Mouse (Mus musculus): ENCODE results near the gene Tmem125.

The Tmem125 gene

GRCm38 (mm10) chr4:118543592-118544260 is at the start of gene Tmem125:
TSS of gene Tmem125 (minus strand) at chr4:118544044.
- DNase-seq (ENCODE audit: inconsistent age in 2 of 2, low spot score in 1 of 2): peak; percentile 64 to 84

GRCm38 (mm10) chr4:118589733-118590130 is 45.9 kb upstream of the Tmem125 start:
- no peak for DNase-seq (ENCODE audit: inconsistent age in 2 of 2, low spot score in 1 of 2)

- no peak for DNase-seq (ENCODE audit: inconsistent age in 2 of 2, low spot score in 1 of 2)
These were observed 45.3 kb upstream of the Tmem125 start for GRCm38 (mm10) chr4:118589053-118589732.

- no peak for DNase-seq (ENCODE audit: inconsistent age in 2 of 2, low spot score in 1 of 2)
These were observed 38.8 kb upstream of the Tmem125 start for GRCm38 (mm10) chr4:118582629-118583028.

DNA sequence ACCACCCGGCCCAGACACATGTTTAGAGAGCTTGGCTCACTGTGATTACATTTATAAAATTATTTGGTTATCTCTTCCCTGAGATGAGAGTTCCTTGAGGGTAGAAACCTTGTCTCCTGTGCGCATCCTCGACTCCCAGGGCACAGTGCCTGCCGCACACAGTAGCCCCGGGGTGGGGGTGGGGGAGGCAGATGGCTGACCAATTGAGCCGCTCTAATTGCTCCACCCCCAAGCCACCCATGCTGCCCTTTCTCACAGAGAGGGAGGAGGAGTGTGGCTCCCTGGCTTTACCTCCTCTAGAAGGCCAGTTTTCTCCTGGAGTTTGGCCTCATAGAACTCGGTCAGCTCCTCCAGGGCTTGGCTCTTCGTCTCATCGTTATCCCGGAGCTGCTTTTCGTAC is 37.7 kb upstream of the Tmem125 start:
- DNase-seq (ENCODE audit: inconsistent age in 2 of 2, low spot score in 1 of 2): no peak

DNA sequence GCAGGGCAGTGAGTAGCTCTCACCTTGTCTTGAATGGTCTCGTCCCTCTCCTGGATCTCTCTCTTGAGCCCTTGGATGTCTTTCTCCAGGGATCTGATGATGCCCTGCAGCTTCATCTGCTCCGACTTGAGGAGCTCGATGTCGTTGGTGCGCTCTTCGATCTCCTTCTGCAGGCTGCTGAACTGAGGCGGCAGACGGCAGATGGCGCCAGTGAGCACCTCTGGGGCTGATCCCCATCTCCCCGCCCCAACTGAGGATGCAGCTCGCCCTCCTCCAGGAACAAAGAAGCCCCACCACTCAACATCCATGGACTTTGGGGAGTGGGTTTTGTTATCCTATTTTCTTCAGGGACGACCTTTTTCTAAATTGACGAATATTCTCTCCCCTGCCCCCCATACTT is 35.5 kb upstream of the Tmem125 start:
- peak; percentile 17 to 36 for DNase-seq (ENCODE audit: inconsistent age in 2 of 2, low spot score in 1 of 2)

DNA sequence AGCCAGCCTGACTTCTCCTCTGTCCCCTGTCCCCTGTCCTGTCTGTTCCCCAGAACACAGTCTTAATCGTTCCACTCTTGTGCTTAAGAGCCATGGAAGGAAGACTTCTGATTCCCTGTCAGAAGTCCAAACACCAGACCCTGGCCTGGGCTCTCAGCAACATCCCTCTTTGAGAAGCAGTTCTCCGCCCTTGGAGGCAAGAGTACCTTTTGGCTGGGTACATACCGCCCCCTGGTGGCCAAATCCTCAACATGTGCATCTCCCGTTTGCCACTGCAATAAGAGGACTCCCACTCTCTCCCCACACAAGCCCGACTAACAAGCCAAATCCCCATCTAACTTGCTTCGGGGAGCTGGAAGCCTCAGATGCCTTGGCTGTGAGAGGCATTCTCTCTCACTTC is 32.3 kb upstream of the Tmem125 start:
- peak; percentile 54 to 88 for DNase-seq (ENCODE audit: inconsistent age in 2 of 2, low spot score in 1 of 2)

- DNase-seq (ENCODE audit: inconsistent age in 2 of 2, low spot score in 1 of 2): no peak
These were observed 27.6 kb upstream of the Tmem125 start for GRCm38 (mm10) chr4:118571441-118571840.

DNA sequence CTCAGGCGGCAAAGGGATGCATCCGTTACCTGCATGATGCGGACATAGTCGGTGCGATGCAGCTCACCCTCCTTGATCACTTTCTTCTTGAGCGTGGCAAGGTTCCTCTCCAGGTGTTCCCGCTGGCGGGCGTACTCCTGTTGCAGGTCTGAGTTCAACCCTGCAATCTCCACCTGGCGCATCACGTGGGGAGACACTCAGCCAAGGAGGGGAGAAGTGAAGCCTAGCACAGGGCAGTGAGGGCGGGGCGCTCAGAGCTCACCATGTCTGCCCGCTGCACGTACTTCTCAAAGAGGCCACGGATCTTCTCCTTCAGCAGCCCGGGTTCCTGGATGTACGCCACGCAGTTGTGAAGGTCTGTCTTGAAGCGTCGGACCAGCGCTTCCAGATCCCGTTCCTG is 25.5 kb upstream of the Tmem125 start:
- DNase-seq (ENCODE audit: inconsistent age in 2 of 2, low spot score in 1 of 2): no peak

DNA sequence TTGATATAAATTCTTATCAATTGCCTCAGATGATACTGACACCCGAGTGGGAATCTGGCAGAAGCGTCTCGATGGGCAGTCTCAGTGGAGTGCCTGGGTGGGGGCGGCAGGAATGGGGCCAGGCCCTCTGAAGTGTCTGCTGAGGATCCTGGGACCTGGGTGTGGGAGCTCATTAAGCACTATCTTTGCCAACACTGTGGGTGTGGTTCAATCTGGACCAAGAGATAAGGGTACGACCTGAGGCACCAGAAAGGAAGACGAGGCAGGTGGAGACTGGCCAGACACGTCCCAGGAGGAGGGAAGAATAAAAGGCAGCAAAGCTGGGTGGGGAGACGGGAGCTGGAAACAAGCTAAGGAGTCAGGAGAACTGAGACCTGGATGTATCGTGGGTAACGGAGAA is 24.9 kb upstream of the Tmem125 start:
- DNase-seq (ENCODE audit: inconsistent age in 2 of 2, low spot score in 1 of 2): no peak

GRCm38 (mm10) chr4:118566161-118566676 is 22.4 kb upstream of the Tmem125 start:
- peak; percentile 56 to 88 for DNase-seq (ENCODE audit: inconsistent age in 2 of 2, low spot score in 1 of 2)

GRCm38 (mm10) chr4:118564926-118565279 is 21.1 kb upstream of the Tmem125 start:
- no peak for DNase-seq (ENCODE audit: inconsistent age in 2 of 2, low spot score in 1 of 2)

DNA sequence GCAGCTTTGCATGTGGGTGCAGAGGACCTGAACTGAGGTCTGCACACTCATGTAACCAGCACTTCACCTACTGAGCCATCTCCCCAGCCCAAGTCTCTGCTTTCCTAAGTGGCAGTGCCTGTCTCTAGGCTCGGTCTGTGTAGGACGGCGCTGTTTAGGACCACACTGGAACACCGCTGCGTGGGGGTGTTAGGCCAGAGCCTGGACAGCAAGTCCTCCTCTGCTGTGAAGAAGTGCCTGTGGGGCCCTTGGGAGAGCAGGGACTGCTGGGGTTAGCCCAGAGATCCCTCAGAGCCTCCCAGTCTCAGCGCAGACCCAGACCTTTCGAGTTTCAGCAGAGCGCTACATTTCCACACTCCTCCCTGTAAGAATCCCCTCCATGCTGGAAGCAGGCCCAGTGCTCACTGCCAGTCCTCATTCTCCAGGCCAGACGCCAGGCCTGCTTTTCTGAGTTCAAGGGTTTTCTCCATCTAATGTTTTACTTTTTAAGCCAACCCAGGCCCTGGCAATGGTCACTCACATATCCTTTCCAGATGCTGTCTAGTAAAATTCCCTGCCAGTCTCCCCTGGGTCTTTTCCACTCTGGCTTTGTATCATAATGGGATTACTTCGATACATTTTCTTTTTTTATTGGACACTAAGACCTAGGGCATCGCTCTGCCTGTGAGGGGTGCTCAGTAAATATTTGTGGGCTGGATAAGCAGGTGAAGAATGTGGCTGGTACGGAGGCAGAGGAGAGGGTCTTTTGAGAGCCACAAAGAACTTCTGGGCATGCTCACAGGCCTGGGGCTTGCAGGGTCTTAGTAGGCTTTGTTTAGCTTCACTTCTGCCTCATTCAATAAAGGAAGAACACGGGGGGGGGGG is 20.4 kb upstream of the Tmem125 start:
- DNase-seq (ENCODE audit: inconsistent age in 2 of 2, low spot score in 1 of 2): no peak

- DNase-seq (ENCODE audit: inconsistent age in 2 of 2, low spot score in 1 of 2): no peak
These were observed 9.3 kb upstream of the Tmem125 start for GRCm38 (mm10) chr4:118553039-118553649.

GRCm38 (mm10) chr4:118548130-118548480 is 4.3 kb upstream of the Tmem125 start:
- peak; percentile 14 to 29 for DNase-seq (ENCODE audit: inconsistent age in 2 of 2, low spot score in 1 of 2)

DNA sequence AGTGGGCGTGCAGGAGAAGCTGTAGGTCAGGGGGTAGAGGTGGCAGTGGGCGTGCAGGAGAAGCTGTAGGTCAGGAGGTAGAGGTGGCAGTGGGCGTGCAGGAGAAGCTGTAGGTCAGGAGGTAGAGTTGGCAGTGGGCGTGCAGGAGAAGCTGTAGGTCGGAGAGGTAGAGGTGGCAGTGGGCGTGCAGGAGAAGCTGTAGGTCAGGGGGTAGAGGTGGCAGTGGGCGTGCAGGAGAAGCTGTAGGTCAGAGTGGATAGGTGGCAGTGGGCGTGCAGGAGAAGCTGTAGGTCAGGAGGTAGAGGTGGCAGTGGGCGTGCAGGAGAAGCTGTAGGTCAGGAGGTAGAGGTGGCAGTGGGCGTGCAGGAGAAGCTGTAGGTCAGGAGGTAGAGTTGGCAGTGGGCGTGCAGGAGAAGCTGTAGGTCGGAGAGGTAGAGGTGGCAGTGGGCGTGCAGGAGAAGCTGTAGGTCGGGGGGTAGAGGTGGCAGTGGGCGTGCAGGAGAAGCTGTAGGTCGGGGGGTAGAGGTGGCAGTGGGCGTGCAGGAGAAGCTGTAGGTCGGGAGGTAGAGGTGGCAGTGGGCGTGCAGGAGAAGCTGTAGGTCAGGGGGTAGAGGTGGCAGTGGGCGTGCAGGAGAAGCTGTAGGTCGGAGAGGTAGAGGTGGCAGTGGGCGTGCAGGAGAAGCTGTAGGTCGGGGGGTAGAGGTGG is 3.7 kb upstream of the Tmem125 start:
- peak; percentile 61 to 76 for DNase-seq (ENCODE audit: inconsistent age in 2 of 2, low spot score in 1 of 2)

DNA sequence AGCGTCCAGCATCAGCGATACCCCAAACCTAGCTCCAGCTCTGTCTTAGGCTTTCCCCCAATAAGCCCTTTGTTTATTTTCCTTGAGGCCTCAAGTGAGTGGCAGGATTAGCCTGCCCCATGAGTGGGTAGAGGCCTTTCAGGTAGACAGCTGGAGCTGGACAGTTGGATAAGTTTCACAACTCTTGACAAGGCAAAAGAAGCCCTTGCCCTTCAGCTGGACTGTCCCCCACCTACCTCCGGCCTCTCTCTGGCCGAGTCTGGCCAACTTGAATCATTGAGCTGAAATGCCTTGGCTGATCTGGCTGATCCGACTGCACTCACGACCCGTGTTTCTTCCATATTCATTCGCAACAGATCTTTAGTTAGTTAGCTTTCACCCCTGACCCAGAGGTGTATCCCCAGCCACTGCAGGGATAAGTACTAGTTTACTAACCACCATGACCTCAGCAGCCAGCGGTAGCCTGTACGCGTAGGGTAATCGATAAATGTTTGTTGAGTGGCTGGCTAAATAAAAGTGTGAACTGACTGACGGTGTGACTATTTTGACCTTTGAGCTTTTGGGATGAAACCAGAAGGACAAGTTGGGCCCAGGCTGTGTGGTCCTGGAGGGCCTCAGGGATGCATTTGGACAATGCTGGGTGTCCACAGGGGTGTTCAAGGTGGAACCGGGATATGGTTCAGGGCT is 740 bp upstream of the Tmem125 start:
- DNase-seq (ENCODE audit: inconsistent age in 2 of 2, low spot score in 1 of 2): no peak

DNA sequence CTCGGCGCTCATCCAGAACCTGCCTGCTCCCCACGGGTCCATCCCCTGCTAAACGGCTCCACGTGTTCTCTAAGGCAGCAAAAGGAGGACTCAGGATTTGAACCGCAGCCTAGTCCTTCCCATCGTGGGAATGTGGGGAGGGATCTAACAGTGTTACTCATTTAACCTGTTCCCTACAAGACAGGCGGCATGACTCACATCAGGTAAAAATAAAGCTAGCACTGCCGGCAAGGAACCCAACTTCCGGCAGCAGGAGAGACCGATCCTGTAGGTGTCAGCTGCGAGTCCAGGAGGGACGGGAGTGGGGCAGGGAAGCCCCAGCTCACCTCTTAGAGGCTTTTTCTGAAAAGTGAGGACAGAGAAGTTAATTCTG is 700 bp downstream of the Tmem125 start:
- peak in 1 of 2 experiments; percentile 10 for DNase-seq (ENCODE audit: inconsistent age in 2 of 2, low spot score in 1 of 2)

GRCm38 (mm10) chr4:118542510-118543157 is 1.2 kb downstream of the Tmem125 start:
- no peak for DNase-seq (ENCODE audit: inconsistent age in 2 of 2, low spot score in 1 of 2)

GRCm38 (mm10) chr4:118539904-118540303 is 3.9 kb downstream of the Tmem125 start:
- no peak for DNase-seq (ENCODE audit: inconsistent age in 2 of 2, low spot score in 1 of 2)
